Mouse (Mus musculus): ENCODE results near the gene Ahsg.
"Not testable (repeated sequence)": the region's sequence is repeated elsewhere in the genome, so short reads cannot be mapped to it uniquely, and the experiment has no call there.

The Ahsg gene

DNA sequence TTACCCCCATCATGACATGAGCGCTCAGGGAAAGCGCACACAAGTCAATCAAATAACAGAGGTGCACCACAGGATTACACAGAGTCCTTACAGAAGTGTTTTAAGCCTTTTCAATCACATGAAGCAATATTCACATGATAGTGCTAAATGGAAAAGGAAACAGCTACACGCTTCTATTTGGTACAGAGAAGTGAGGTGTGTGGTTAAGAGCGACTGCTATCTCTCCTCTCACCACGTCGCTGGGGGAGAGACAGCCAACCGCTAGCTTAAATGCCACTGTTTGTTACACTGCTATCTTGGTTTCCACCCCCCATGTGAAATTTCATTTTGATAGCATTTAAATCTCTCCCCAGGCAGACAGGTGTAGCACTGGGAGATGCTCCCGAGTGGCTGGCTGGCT is 1.4 kb upstream of the Ahsg start:
- no peak for DNase-seq

GRCm38 (mm10) chr16:22891733-22892154 is 667 bp downstream of the Ahsg start:
- no peak for DNase-seq

- DNase-seq: no peak
These were observed 3.0 kb downstream of the Ahsg start for GRCm38 (mm10) chr16:22894095-22894494.

DNA sequence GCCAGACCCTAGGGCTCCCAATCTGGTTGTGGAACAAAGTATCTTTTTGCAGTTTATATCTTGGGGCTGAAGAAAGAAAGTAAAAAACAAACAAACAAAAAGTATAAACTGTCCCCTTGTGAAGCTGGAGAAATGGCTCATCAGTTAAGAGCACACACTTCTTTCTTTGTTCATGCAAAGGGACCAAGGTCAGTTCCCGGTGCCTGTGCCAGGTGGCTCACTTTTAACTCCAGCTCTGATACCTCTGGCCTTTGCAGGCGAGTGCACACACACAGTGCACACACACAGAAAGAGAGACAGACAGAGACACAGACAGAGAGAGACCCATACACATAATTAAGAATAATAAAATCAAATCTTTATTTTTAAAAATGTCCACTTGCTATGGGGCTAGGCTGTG is 5.5 kb downstream of the Ahsg start:
- no peak for DNase-seq

- DNase-seq: no peak
These were observed 8.3 kb downstream of the Ahsg start for GRCm38 (mm10) chr16:22899346-22899745.

DNA sequence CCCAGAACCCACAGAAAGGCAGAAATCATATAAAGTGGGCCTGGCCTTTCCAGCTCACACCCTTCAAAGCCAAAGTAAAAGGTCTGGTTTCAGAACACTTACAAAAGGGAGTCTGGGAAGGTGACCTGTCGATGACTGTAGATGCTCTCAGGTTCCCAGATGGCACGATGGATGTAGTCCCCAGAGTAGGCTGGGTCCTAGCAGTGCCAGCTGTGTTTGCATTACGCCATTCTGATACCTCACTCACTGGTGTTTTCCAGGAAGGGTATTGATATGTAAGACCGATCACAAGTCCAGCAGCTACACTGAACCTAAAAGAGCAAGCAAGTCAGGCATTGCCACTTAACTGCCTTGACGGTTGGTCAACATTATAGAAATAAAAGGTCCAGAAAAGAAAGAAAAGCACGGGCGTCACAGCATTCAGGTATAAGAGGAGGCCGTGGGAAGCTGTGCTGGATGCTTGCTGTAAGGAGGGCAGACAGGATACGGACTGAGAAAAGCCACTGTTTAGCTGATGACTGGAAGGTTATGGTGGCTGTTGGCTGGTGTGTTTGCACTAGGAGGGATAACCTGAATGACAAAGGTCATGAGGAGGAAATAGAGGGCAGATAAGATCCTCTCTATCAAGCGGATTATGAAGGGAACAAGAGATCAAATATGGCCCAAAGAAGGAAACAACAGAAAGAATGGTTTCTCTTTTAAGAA is 8.9 kb downstream of the Ahsg start:
- no peak for DNase-seq

- DNase-seq: no peak
These were observed 10.2 kb downstream of the Ahsg start for GRCm38 (mm10) chr16:22901326-22901725.

- DNase-seq: no peak
These were observed 18.2 kb downstream of the Ahsg start for GRCm38 (mm10) chr16:22909290-22909689.

GRCm38 (mm10) chr16:22911986-22912385 is 20.9 kb downstream of the Ahsg start:
- no peak for DNase-seq

DNA sequence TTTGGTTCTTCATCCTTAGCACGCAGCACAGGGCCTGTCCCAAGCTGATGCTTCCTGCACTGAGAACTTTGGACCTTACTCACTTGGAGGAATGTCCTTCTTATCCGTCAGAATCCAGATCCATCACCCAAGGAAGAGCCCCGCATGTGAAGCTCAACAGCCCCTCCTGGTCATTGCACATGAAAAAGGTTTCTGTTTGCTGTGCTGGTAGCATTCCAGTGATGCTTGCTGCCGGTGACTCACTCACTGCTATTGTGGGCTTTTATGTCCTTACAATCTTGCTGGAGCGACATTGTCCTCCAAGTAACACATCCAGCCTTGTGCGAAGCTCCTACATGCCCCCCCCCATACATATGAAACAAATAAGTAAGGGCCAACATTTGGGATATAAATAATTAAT is 21.8 kb downstream of the Ahsg start:
- DNase-seq: no peak

DNA sequence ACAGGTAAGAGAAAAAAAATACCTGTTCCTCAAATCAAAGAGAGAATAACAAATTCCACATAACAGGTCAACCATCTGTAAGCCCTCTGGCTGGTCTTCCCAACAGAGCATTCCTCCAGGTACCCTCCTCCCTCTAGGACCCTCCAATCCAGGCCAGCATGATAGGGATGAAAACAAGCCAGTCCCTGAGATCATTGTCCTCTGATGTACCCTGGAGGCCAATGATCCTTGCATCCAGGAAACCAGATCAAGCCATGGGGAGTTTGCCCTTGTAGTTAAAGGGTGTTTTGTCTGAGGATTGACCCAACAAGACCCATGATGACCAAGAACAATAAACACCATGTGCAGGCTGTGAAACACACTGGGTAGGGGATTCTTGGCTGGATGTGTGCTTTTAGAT is 23.2 kb downstream of the Ahsg start:
- DNase-seq: no peak

- DNase-seq: no peak
These were observed 27.0 kb downstream of the Ahsg start, which contains the start of gene Fetub for GRCm38 (mm10) chr16:22918034-22918433. Gene Fetub (plus strand): TSS chr16:22918334.

DNA sequence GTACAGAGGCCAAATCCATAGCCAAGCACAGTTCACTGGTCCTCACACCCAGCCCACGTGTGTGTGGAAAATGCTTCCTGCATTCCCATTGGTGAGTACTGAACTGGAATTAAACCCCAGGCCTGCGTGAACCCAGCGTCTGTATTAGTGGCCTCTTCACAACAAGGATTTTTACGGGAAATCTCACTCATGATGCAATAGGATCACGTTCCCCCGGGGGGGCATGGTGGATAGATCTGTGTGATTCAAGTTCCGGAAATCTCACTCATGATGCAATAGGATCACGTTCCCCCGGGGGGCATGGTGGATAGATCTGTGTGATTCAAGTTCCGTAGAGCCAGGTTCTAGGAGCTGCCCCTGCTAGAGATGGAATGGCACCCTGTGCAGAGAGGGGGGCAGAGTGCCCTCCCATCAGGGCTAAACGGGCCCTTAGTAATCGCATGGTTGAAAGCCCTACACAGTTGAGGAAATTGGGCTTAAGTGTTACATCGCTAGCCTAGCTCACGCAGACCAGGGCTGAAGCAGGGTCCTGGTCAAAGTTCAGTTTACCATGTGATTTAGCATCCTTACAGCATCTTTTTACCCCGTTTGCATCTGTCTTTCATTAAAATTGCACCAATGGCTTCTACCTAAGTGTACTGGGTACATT is 27.7 kb downstream of the Ahsg start:
- no peak for DNase-seq

GRCm38 (mm10) chr16:22919971-22920854 is 29.1 kb downstream of the Ahsg start:
- no peak for DNase-seq

DNA sequence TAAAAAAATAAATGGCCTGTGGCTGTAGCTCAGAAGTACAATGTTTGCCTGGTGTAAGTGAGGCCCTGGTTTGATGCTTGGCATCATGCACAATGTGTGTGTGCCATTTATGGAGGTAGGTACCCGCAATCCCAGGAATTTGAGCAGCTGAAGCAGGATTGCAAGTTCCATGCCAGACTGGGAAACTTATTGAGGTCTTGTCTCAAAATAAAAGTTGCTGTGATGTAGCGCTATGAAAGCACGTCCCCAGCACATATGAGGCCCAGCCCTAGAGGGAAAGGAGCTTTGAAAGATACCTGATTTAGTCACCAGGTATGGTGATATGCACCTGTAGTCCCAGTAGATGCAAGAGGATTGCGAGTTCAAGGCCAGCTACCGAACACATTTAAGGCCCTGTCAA is 30.7 kb downstream of the Ahsg start:
- no peak for DNase-seq

- no peak for DNase-seq
These were observed 31.4 kb downstream of the Ahsg start for GRCm38 (mm10) chr16:22922433-22922832.

DNA sequence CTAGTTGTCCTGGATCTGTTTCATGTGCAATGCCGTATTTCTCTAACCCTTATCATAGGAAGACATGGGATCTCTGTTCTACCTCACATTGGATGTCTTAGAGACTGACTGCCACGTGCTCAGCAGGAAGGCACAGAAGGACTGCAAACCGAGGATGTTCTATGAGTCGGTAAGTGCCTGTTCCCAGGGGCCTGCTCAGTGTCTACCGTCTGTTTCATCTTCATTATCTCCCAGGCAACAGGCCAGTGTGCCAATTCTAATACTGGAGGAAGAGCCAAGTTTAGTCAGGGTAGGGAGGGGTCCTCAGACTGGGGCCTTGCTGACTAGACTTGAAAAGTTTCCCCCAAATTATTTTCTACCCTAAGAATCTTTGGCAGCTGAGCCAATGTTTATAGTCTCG is 38.5 kb downstream of the Ahsg start:
- DNase-seq: no peak

DNA sequence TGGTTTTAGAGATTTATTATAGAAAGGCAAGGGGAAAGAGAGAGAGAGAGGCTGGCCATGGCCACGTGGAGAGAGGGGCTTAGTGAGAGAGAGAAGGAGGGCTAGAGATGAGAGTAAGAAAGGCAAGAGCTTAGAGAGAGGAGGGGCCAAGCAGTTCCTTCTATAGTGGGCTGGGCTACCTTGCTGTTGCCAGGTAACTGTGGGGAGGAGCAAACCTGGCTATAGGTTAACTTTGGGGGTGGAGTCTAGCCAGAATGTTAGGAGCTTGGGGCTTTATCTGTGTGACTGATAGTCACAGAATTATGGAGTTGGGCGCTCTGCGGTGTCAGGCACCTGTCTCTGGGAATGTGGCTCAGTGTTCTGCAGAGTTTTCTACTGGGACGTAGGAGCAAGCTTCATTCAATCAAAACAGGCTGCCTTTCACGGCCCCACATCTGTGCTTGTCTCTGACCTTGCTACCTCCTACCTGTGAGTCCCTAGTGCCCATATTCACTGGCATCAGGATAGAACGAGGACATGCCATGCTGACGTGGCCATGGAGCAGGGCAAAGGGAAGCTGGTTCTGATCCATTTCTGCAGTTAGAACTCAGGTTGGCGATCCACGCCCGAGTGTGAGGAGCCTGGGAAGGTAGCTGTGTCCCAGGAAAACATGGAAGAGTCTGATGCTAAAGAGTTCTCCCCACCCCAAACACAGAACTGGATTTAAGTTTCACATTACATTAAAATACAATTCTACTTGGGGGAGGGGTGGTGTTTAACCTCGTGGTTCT is 40.5 kb downstream of the Ahsg start:
- DNase-seq: no peak

DNA sequence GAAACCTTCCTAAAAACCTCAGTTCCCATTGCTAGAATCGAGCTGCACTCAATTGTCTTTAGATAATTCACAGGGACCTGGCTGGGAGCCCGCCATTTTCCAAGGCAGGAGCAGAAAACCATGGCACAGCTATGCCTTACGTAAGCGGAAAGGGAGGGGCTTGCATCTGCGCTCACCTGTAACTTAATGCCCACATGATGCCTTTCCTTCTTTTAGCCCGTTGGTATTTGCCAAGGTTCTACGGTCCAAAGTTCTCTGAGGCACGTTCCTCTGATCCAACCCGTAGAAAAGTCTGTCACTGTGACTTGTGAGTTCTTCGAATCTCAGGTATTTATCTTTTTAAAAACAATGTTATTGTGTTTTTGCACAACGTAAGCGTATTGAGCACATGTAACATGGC is 46.6 kb downstream of the Ahsg start:
- no peak for DNase-seq

GRCm38 (mm10) chr16:22938541-22938940 is 47.5 kb downstream of the Ahsg start:
- no peak for DNase-seq

GRCm38 (mm10) chr16:22939120-22939695 is 48.1 kb downstream of the Ahsg start:
- no peak for DNase-seq

- DNase-seq: not testable (repeated sequence)
These were observed 50.9 kb downstream of the Ahsg start for GRCm38 (mm10) chr16:22941825-22942476.
